Mouse (Mus musculus) heart, embryonic 11.5 days (tissue): ENCODE data around the gene Gsg1l2. TPM values are rescaled to one million over a fixed set of nuclear protein-coding genes. Genes with fewer than 3 reads are reported as not detected.

Experiments
- ATAC-seq: fragments of 200-750 bp; cut with Nextera tagmentation; replicated peaks from 2 replicates; pipeline ENCODE4 v1.8.0; 2017; ENCODE audit warnings: moderate library complexity; ENCODE audit not compliant: insufficient number of reproducible peaks, low FRiP score, low TSS enrichment
- H3K27ac ChIP-seq: fragments of 300-500 bp; sonication (generic); 2 replicates; pipeline ENCODE4 v1.5.1; 2014; ENCODE audit warnings: mild to moderate bottlenecking, low read depth, low read length
- H3K27me3 ChIP-seq: fragments of 300-500 bp; sonication (generic); 2 replicates; pipeline ENCODE4 v1.6.1; 2014; ENCODE audit warnings: mild to moderate bottlenecking, low read length, mixed read lengths; ENCODE audit not compliant: control insufficient read depth, insufficient read depth
- H3K36me3 ChIP-seq: fragments of 300-500 bp; sonication (generic); 2 replicates; pipeline ENCODE4 v1.6.1; 2014; ENCODE audit warnings: mild to moderate bottlenecking, low read length, moderate library complexity, mixed read lengths; ENCODE audit not compliant: control insufficient read depth, insufficient read depth
- H3K4me1 ChIP-seq: fragments of 300-500 bp; sonication (generic); 2 replicates; pipeline ENCODE4 v1.6.1; 2014; ENCODE audit warnings: low read length; ENCODE audit not compliant: control insufficient read depth, insufficient read depth
- H3K4me2 ChIP-seq: fragments of 300-500 bp; sonication (generic); 2 replicates; pipeline ENCODE4 v1.6.1; 2014; ENCODE audit warnings: mild to moderate bottlenecking, moderate library complexity
- H3K4me3 ChIP-seq: fragments of 300-500 bp; sonication (generic); 2 replicates; pipeline ENCODE4 v1.5.1; 2014; ENCODE audit warnings: low read depth, low read length
- H3K9ac ChIP-seq: fragments of 300-500 bp; sonication (generic); 2 replicates; pipeline ENCODE4 v1.6.1; 2014; ENCODE audit warnings: mild to moderate bottlenecking, low read depth, low read length, moderate library complexity
- H3K9me3 ChIP-seq: fragments of 300-500 bp; sonication (generic); replicated peaks from 2 replicates; pipeline ENCODE4 v1.6.1; 2016; ENCODE audit warnings: low read length; ENCODE audit not compliant: control insufficient read depth
- WGBS: fragments of 180-500 bp; shearing (Covaris S2); extraction: QIAGEN DNeasy Blood & Tissue Kit; methylation state at CpG from one replicate; pipeline ENCODE4 v1.1.7; 2014; ENCODE audit not compliant: insufficient replicate concordance; 5-methylcytosine and 5-hydroxymethylcytosine counted together
- polyA plus RNA-seq: library from polyadenylated mRNA; unstranded; fragments of >200 nt; fragmentation: Nextera tagmentation; extraction: Ambion mirVana; gene quantifications from 2 replicates; pipeline ENCODE4 v1.2.1, GENCODE M21; 2014

Gene Gsg1l2
- polyA plus RNA-seq = not detected in 2 replicates

DNA sequence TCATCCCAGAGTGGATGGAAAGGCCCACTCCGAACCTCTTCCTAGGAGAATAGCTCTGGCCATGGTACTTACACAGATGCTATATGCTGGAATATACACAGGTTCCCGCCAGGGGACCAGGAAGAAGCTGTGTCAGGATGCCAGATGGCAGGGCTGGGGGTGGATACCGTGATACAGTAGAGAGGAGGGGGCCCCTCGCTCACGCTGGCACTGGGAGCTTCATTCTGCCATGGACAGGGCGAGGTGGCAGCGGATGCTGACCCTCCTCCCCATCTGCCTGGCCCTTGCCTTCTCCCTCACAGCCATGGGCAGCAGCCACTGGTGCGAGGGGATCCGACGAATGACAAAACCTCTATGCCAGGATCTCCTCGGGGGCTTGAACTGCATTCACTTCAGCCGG, at the start of gene Gsg1l2:
Gene Gsg1l2 (plus strand): TSS at position 230 of the 400 bp plus-strand sequence.
- H3K27me3 ChIP-seq = no peaks in the 10 kb centered on the region
- no peaks in the 10 kb centered on the region for H3K36me3 ChIP-seq
- no peak within 1 kb of the TSS for H3K27ac ChIP-seq
- ATAC-seq = no peak
- H3K9ac ChIP-seq = no peak within 1 kb of the TSS
- H3K4me3 ChIP-seq = no peak within 1 kb of the TSS
- H3K9me3 ChIP-seq = no peaks in the 10 kb centered on the region
- H3K4me1 ChIP-seq = no peaks in the 10 kb centered on the region
- 78% methylated on average over 12 of the region's 12 CpGs for WGBS
- no peak within 1 kb of the TSS for H3K4me2 ChIP-seq

DNA sequence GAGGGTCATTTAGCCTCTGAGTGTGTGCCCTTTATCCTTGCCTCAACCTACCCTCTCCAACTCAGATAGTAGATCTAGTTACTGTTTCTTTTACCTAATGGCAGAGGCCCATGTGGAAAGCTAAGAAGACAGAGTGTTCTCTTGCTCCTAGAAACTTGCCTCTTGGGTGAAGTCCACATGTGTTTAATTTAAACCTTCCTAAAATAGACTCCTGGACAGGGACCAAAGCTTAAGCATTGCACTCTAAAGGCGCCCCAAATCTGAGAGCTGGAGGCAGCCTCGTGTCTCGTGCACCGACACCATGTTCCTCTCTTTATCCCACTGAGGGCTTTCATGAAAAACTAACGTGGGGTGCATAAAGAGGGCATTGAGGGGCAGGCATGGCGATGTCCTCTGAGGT, 47.3 kb upstream of the Gsg1l2 start:
- Histone ChIP-seq H3K27ac (no peak overlapping the region), H3K4me2 (no peak overlapping the region)
- ATAC-seq = no peak

DNA sequence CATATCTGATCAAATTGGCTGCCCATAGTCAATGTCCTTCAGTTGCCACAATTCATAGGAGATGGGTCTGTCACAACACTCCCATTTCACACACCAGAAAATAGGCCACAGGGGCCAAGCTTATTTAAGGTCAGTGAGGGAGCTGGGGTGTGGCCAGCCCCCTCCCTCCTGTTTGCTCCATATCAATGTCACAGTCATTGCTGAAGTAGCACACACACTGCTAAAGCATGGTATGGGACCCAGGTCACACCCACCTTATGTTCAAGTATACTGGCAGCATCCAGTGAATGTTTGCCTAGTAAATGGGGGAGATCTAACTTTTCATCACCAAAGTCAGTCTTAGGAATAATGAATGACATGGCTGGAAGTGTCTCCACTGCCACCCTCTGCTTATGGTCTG, 45.7 kb upstream of the Gsg1l2 start:
- Histone ChIP-seq H3K9me3 (no peaks in the 10 kb centered on the region), H3K4me2 (no peak overlapping the region), H3K27ac (no peak overlapping the region), H3K9ac (no peak overlapping the region), H3K36me3 (no peaks in the 10 kb centered on the region), H3K4me3 (no peak overlapping the region), H3K27me3 (no peaks in the 10 kb centered on the region), H3K4me1 (no peaks in the 10 kb centered on the region)
- no peak for ATAC-seq

More for the DNA sequence above, 47.3 kb upstream of the Gsg1l2 start:
- Histone ChIP-seq H3K9ac (no peak overlapping the region), H3K36me3 (no peaks in the 10 kb centered on the region), H3K27me3 (no peaks in the 10 kb centered on the region), H3K4me3 (no peak overlapping the region), H3K9me3 (no peaks in the 10 kb centered on the region), H3K4me1 (no peaks in the 10 kb centered on the region)
- WGBS = 79% methylated on average over 6 of the region's 6 CpGs

DNA sequence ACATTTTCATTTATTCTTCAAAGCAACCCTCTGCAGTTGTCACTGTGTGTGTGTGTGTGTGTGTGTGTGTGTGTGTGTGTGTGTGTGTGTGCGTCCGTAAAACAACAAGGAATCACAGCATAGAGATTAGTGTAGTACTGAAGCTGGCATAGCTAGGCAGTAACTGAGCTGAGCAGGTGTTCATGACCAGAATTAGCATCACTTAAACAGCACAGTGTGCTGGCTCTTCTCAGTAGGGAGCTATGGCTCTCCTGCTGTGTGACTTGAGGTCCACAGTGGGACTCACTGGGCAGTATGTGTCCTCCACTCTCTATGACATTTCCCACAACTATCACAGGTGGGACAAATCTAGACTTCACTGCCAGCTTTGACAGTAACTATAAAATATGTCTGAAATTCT, 43.4 kb upstream of the Gsg1l2 start:
- Histone ChIP-seq H3K36me3 (no peaks in the 10 kb centered on the region), H3K9me3 (no peaks in the 10 kb centered on the region), H3K27ac (no peak overlapping the region), H3K4me3 (no peak overlapping the region), H3K9ac (no peak overlapping the region), H3K4me1 (no peaks in the 10 kb centered on the region), H3K4me2 (no peak overlapping the region), H3K27me3 (no peaks in the 10 kb centered on the region)
- no peak for ATAC-seq
- 93% methylated on average over 2 of the region's 2 CpGs for whole genome bisulfite sequencing

DNA sequence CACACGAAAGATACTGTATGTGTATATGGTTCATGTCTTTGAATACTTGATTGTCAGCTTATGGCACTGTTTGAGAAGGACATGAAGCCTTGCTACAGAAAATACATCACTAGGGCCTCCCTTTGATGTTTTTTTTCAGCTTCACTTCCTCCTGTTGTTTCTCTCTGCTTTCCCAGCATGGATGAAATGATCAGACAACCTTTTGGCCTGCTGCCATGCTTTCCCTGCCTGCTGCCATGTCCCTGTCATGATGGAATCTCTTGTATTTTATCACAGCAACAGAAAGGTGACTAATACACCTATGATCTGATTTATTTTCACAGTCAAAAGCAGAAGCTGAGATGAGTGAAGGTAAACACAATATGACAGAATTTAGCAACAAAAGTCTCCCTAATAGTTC, 40.7 kb upstream of the Gsg1l2 start:
- no peak for ATAC-seq
- Histone ChIP-seq H3K27me3 (no peaks in the 10 kb centered on the region), H3K9me3 (no peaks in the 10 kb centered on the region), H3K4me2 (no peak overlapping the region), H3K27ac (no peak overlapping the region), H3K4me1 (no peaks in the 10 kb centered on the region), H3K36me3 (no peaks in the 10 kb centered on the region), H3K4me3 (no peak overlapping the region), H3K9ac (no peak overlapping the region)
- 75% methylated on average over 1 of the region's 1 CpGs for WGBS

DNA sequence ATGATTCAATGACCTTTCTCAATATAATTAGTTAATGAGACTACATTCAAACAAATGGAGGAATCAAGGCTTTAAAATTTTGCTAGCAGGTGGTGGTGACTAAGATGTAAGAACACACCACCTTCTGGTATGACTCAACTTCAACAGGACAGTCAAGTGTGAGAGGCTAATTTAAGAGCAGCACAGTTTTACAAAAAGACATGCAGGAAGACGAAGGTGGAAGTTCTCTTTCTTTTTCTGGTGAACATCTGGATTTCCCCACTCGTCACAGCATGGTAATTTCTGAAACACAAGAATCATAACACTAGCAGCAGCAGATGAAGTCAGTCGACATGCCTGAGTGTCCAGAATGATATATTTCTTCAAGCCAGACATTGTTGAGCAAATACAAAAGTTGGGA, 39.8 kb upstream of the Gsg1l2 start:
- WGBS = 67% methylated on average over 3 of the region's 3 CpGs
- H3K27ac ChIP-seq = no peak overlapping the region
- H3K4me1 ChIP-seq = no peaks in the 10 kb centered on the region
- no peaks in the 10 kb centered on the region for H3K36me3 ChIP-seq
- no peak overlapping the region for H3K9ac ChIP-seq
- H3K4me3 ChIP-seq = no peak overlapping the region
- no peak overlapping the region for H3K4me2 ChIP-seq
- H3K27me3 ChIP-seq = no peaks in the 10 kb centered on the region
- ATAC-seq = no peak
- no peaks in the 10 kb centered on the region for H3K9me3 ChIP-seq

DNA sequence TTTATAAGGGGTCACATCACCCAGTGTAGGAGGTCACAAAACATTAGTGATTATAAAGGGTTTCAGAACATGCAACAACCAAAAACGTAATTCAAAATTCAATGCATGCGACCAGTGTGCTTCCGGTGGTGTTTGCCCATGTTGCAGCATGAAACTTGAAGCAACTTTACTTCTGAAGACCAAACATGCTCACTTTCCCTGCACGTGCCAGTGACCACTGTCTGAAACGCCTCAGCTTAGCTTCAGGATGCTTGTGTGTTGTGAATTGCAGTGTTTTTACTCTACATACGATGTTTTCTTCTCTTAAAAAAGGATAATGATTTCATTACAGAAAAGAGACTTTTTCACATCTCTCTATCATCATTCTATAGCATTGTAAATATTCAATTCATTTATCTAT, 36.1 kb upstream of the Gsg1l2 start:
- 70% methylated on average over 6 of the region's 6 CpGs for WGBS
- no peak for ATAC-seq
- no peaks in the 10 kb centered on the region for H3K36me3 ChIP-seq
- H3K9ac ChIP-seq = no peak overlapping the region
- H3K4me2 ChIP-seq = no peak overlapping the region
- no peaks in the 10 kb centered on the region for H3K27me3 ChIP-seq
- H3K9me3 ChIP-seq = no peaks in the 10 kb centered on the region
- no peaks in the 10 kb centered on the region for H3K4me1 ChIP-seq
- no peak overlapping the region for H3K27ac ChIP-seq
- no peak overlapping the region for H3K4me3 ChIP-seq

DNA sequence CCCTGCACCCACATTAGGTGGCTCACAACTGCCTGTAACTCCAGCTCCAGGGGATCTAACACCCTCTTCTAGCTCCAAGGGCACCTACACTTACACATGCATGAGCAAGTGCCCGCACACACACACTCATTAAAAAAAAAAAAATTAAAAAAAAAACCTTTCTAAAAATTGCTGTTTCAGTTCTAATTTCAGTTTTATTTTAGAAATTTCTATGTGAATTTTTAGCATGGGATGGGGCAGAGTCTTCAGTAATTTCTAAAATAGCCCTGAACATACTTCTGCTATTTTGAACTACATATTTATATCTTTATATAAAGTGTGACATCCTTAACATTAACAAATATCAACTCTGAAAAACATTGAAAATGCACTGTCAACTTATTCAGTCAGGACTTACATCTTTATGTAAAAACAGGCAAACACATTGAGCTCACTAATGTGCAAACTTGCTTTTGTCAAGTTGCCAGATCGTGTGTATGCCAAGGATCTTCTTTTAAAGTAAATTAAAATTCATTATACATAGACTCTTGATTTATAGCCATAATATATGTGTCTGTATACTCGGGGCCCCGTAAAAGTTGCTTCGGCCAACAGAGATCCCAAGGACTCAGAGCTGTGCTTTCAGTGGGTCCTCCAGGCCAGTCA, 35.4 kb upstream of the Gsg1l2 start:
- Histone ChIP-seq H3K4me1 (no peaks in the 10 kb centered on the region), H3K4me3 (no peak overlapping the region), H3K36me3 (no peaks in the 10 kb centered on the region), H3K9me3 (no peaks in the 10 kb centered on the region), H3K9ac (no peak overlapping the region), H3K4me2 (no peak overlapping the region), H3K27me3 (no peaks in the 10 kb centered on the region), H3K27ac (no peak overlapping the region)
- WGBS = 88% methylated on average over 5 of the region's 5 CpGs
- no peak for ATAC-seq

DNA sequence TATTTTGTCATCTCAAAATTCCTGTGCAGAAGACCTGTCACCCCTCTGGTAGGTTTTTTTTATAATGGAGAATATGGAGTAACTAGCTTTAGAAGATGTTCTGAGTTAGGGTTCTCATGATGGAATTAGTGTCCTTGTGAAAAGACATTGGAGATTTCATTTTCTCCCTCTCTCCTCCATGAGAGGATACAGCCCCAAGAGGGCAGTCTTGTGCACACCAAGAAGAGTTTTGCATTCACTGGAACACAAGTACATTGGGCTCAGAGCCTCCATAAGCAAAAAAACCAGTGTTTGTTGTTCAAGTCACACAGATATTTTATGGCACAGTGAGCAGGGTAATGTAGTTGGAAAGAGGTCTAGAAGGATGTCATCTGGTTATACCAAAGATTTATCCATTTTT, 32.8 kb upstream of the Gsg1l2 start:
- no peaks in the 10 kb centered on the region for H3K9me3 ChIP-seq
- no peak overlapping the region for H3K9ac ChIP-seq
- no peak for ATAC-seq
- no peak overlapping the region for H3K4me3 ChIP-seq
- no peak overlapping the region for H3K4me2 ChIP-seq
- H3K27ac ChIP-seq = no peak overlapping the region
- no peaks in the 10 kb centered on the region for H3K27me3 ChIP-seq
- H3K36me3 ChIP-seq = no peaks in the 10 kb centered on the region
- H3K4me1 ChIP-seq = no peaks in the 10 kb centered on the region
